Mouse (Mus musculus) liver, adult 2 months (tissue): ENCODE measurements around the gene Slc2a9. TPM values are rescaled to one million over a fixed set of nuclear protein-coding genes. Genes with fewer than 3 reads are reported as not detected.
"Not testable (repeated sequence)": the region's sequence is repeated elsewhere in the genome, so short reads cannot be mapped to it uniquely, and the experiment has no call there.

Source experiments
- DNase-seq: peaks from one replicate; pipeline ENCODE4 v3.0.0-alpha.2; 2011; ENCODE audit warnings: low read depth, low spot score; ENCODE audit errors: extremely low read depth
- H3K27ac ChIP-seq: fragments of 200-500 bp; replicated peaks from 2 replicates; pipeline ENCODE4 v1.5.1; 2012; ENCODE audit warnings: low read depth, mild to moderate bottlenecking, control low read depth, inconsistent platforms, low read length; ENCODE audit not compliant: insufficient read depth
- H3K27me3 ChIP-seq: fragments of 200-500 bp; 2 replicates; pipeline ENCODE4 v1.6.1; 2012; ENCODE audit warnings: mild to moderate bottlenecking, moderate library complexity, low read length, inconsistent platforms; ENCODE audit not compliant: control insufficient read depth, insufficient read depth
- H3K36me3 ChIP-seq: fragments of 200-500 bp; 2 replicates; pipeline ENCODE4 v1.6.1; 2012; ENCODE audit warnings: low read length, inconsistent platforms; ENCODE audit not compliant: control insufficient read depth, insufficient read depth
- H3K4me1 ChIP-seq: fragments of 200-500 bp; 2 replicates; pipeline ENCODE4 v1.6.1; 2011; ENCODE audit warnings: low read length; ENCODE audit not compliant: control insufficient read depth, insufficient read depth
- H3K4me3 ChIP-seq: fragments of 200-500 bp; 2 replicates; pipeline ENCODE4 v1.5.1; 2011; ENCODE audit warnings: low read depth, mild to moderate bottlenecking, control low read depth, low read length, moderate library complexity; ENCODE audit not compliant: insufficient read depth
- H3K79me2 ChIP-seq: fragments of 200-500 bp; 2 replicates; pipeline ENCODE4 v1.6.1; 2012; ENCODE audit warnings: inconsistent platforms, mild to moderate bottlenecking, low read length, moderate library complexity; ENCODE audit not compliant: control insufficient read depth, insufficient read depth
- H3K9ac ChIP-seq: fragments of 200-500 bp; 2 replicates; pipeline ENCODE4 v1.6.1; 2012; ENCODE audit warnings: low read depth, mild to moderate bottlenecking, control low read depth, inconsistent platforms, low read length
- CTCF ChIP-seq: fragments of 200-500 bp; IDR thresholded peaks from 2 replicates; pipeline ENCODE4 v1.5.1; 2011; ENCODE audit warnings: low read depth, low read length, control low read depth
- POLR2A ChIP-seq: fragments of 200-500 bp; IDR thresholded peaks from 2 replicates; pipeline ENCODE4 v1.6.1; 2011; ENCODE audit warnings: low read length, control low read depth; ENCODE audit not compliant: insufficient read depth; ENCODE audit errors: extremely low read depth
- WGBS: fragments of 180-500 bp; shearing (Covaris S2); methylation state at CpG from one replicate; pipeline ENCODE4 v1.1.7; 2018; 5-methylcytosine and 5-hydroxymethylcytosine counted together
- polyA plus RNA-seq: library from polyadenylated mRNA; depleted of rRNA; stranded (reverse); fragments of >200 nt; gene quantifications from 2 replicates; pipeline ENCODE4 v1.2.3, GENCODE M21; 2012
- total RNA-seq: library from RNA; depleted of rRNA; stranded (reverse); fragments of >200 nt; gene quantifications from 2 replicates; pipeline ENCODE4 v1.2.3, GENCODE M21; 2014

The Slc2a9 gene
- total and polyA plus RNA-seq, 2 experiments: 33.0 to 48.3 TPM

GRCm38 (mm10) chr5:38483518-38484110, 19.3 kb downstream of the Slc2a9 start:
- Histone ChIP-seq H3K27me3 (no peaks in the 10 kb centered on the region), H3K9ac (no peak overlapping the region), H3K36me3 (0 out of 2 replicates have a peak, but pooled peaks cover 4% of the 10 kb centered on the region), H3K27ac (no peak overlapping the region), H3K4me1 (peaks cover 36% of the 10 kb centered on the region), H3K4me3 (no peak overlapping the region), H3K79me2 (peaks cover 7% of the 10 kb centered on the region)
- WGBS: 60% methylated on average over 7 of the region's 7 CpGs
- TF ChIP-seq CTCF: no peak
- no peak for TF ChIP-seq POLR2A
- DNase-seq: no peak

- DNase-seq: no peak
- Histone ChIP-seq H3K36me3 (peaks cover 6% of the 10 kb centered on the region), H3K9ac (peak overlapping the region; percentile 14; the same call in 1 of the 2 replicates), H3K27me3 (no peaks in the 10 kb centered on the region), H3K79me2 (peaks cover 1% of the 10 kb centered on the region), H3K4me3 (0 out of 2 replicates have a peak overlapping the region, but pooled peaks have one; percentile 3), H3K27ac (peak overlapping the region; percentile 40), H3K4me1 (peaks cover 29% of the 10 kb centered on the region)
- no peak for TF ChIP-seq CTCF
- WGBS: 39% methylated on average over 10 of the region's 10 CpGs
Measured at GRCm38 (mm10) chr5:38480822-38481707, 21.9 kb downstream of the Slc2a9 start.

- peaks cover 27% of the 10 kb centered on the region for H3K4me1 ChIP-seq
- DNase-seq: peak; percentile 98
Measured at GRCm38 (mm10) chr5:38479908-38480725, 22.8 kb downstream of the Slc2a9 start.

GRCm38 (mm10) chr5:38479545-38479907, 23.4 kb downstream of the Slc2a9 start:
- Histone ChIP-seq H3K9ac (peak overlapping the region; percentile 51), H3K4me1 (peaks cover 27% of the 10 kb centered on the region), H3K4me3 (peak overlapping the region; percentile 26), H3K27ac (peak overlapping the region; percentile 78)
- H3K79me2 ChIP-seq, H3K27me3 ChIP-seq, H3K36me3 ChIP-seq, DNase-seq: not testable (repeated sequence)

More at GRCm38 (mm10) chr5:38479908-38480725, 22.8 kb downstream of the Slc2a9 start:
- Histone ChIP-seq H3K36me3 (peaks cover 8% of the 10 kb centered on the region), H3K27me3 (no peaks in the 10 kb centered on the region), H3K4me3 (peak overlapping the region; percentile 26), H3K27ac (peak overlapping the region; percentile 78), H3K9ac (peak overlapping the region; percentile 51), H3K79me2 (no peaks in the 10 kb centered on the region; the same call in 1 of the 2 replicates)
- no peak for TF ChIP-seq CTCF
- 0 out of 2 replicates have a peak, but pooled peaks have one; percentile 13 for TF ChIP-seq POLR2A
- WGBS: 2% methylated on average over 22 of the region's 22 CpGs

- H3K27ac ChIP-seq: peak overlapping the region; percentile 74
- WGBS: 5% methylated on average over 4 of the region's 4 CpGs
- H3K4me3 ChIP-seq: peak overlapping the region; percentile 12; the same call in 1 of the 2 replicates
- DNase-seq: peak; percentile 75
- peaks cover 27% of the 10 kb centered on the region for H3K4me1 ChIP-seq
- 0 out of 2 replicates have a peak, but pooled peaks have one; percentile 41 for TF ChIP-seq POLR2A
- TF ChIP-seq CTCF: no peak
- H3K79me2 ChIP-seq: no peaks in the 10 kb centered on the region; the same call in 1 of the 2 replicates
- peaks cover 8% of the 10 kb centered on the region for H3K36me3 ChIP-seq
- peak overlapping the region; percentile 50 for H3K9ac ChIP-seq
- no peaks in the 10 kb centered on the region for H3K27me3 ChIP-seq
Measured at GRCm38 (mm10) chr5:38479027-38479426, 23.9 kb downstream of the Slc2a9 start.
